Mouse (Mus musculus): ENCODE results near the gene Ifnar2. TPM values are rescaled to one million over a fixed set of nuclear protein-coding genes. Genes with fewer than 3 reads are reported as not detected.

Ifnar2 gene
- total and polyA plus RNA-seq, 3 experiments, result 33.1 to 34.9 (median 34.5) TPM

DNA sequence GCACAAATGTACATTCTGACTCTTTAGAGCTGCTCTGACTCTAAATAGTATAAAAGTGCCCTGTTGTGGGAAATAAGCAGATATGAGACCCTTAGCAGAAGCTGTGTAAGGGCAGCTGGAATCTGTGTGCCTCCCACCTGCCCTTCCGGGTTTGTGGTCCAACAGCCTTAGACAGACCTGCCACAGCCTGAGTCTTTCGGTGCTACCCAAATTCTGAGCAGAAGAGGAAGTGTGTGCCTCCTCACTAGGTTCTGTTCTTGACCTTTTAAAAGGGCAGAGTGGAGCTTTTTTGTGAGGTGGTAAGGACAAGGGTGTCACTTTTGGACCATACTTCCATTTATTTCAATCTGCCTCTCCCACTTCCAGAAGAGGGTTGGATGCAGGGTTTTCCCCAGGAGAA is 79.4 kb downstream of the Ifnar2 start:
- dilution Hi-C loops (cut with MboI; ENCODE audit: extremely low pct_ligation_motif_present, extremely low pct_unique_long_range_greater_than_20kb, low sequenced_read_pairs), result no loop called here
- no peaks in the 10 kb centered on the region for H3K36me3 ChIP-seq (replicated peaks in 1 of 2; ENCODE audit: control insufficient read depth in 1 of 2, insufficient read depth in 1 of 2, low read length in 1 of 2)
- H3K9me3 ChIP-seq (replicated peaks; ENCODE audit: low read length), result no peaks in the 10 kb centered on the region
- in situ Hi-C loops (cut with MboI; ENCODE audit: low pct_ligation_motif_present, low pct_unique_long_range_greater_than_20kb, low sequenced_read_pairs), result loop anchor here (5.0 kb wide), 1 partner anchor 80 kb away; the partner anchor contains the start of gene Ifnar2
- peak; percentile 83 for DNase-seq (ENCODE audit: extremely low read depth)
- H3K4me3 ChIP-seq (replicated peaks in 1 of 3; ENCODE audit: low read depth in 2 of 3, low read length in 2 of 3, poor library complexity in 1 of 3), result no peak overlapping the region
- H3K4me1 ChIP-seq (ENCODE audit: control insufficient read depth in 1 of 2, insufficient read depth in 2 of 2), result peaks cover 32 to 81% of the 10 kb centered on the region in 2 experiments
- H3K27me3 ChIP-seq (replicated peaks), result no peaks in the 10 kb centered on the region
- H3K27ac ChIP-seq (ENCODE audit: insufficient read depth, low read depth), result peak overlapping the region; percentile 59
- 0 out of 2 replicates have a peak overlapping the region, but pooled peaks have one; percentile 4 for H3K9ac ChIP-seq (ENCODE audit: insufficient read depth, low read depth)
- H3K79me2 ChIP-seq (replicated peaks; ENCODE audit: control insufficient read depth, extremely low read depth, insufficient read depth, poor library complexity, severe bottlenecking), result no peaks in the 10 kb centered on the region
- TF ChIP-seq RCOR1 (conservative IDR thresholded peaks at IDR 0.05; ENCODE audit: low read depth, low read length), result no peak
- no peak for TF ChIP-seq POLR2AphosphoS2 (IDR thresholded peaks at IDR 0.05; ENCODE audit: low read depth, low read length)
- TF ChIP-seq ZNF384 (IDR thresholded peaks at IDR 0.05; ENCODE audit: low read depth, low read length), result no peak
- TF ChIP-seq CTCF (conservative IDR thresholded peaks at IDR 0.05 in 1 of 2, IDR thresholded peaks at IDR 0.05 in 1 of 2; ENCODE audit: low read depth in 2 of 2, low read length in 2 of 2), result no peak
- no peak for TF ChIP-seq JUN (IDR thresholded peaks at IDR 0.05; ENCODE audit: insufficient read depth, low read depth, low read length)
- TF ChIP-seq ZC3H11A (IDR thresholded peaks at IDR 0.05; ENCODE audit: low read depth, low read length), result no peak
- peak; percentile 53; the same call in 1 of the 2 replicates for TF ChIP-seq MEF2A (IDR thresholded peaks at IDR 0.05; ENCODE audit: borderline replicate concordance, low read depth, low read length)
- no peak for TF ChIP-seq RAD21 (IDR thresholded peaks at IDR 0.05; ENCODE audit: low read depth, low read length)
- no peak for TF ChIP-seq CHD1 (IDR thresholded peaks at IDR 0.05; ENCODE audit: low read depth, low read length)
- TF ChIP-seq USF1 (IDR thresholded peaks at IDR 0.05; ENCODE audit: low read depth, low read length), result no peak
- TF ChIP-seq TBP (conservative IDR thresholded peaks at IDR 0.05; ENCODE audit: low read depth, low read length), result 0 out of 2 replicates have a peak, but pooled peaks have one; percentile 14
- TF ChIP-seq CHD2 (IDR thresholded peaks at IDR 0.05; ENCODE audit: low read length), result 0 out of 2 replicates have a peak, but pooled peaks have one; percentile 35
- TF ChIP-seq MYC (IDR thresholded peaks at IDR 0.05; ENCODE audit: low read depth, low read length), result no peak
- TF ChIP-seq JUND (conservative IDR thresholded peaks at IDR 0.05; ENCODE audit: low read depth, low read length), result no peak
- no peak for TF ChIP-seq NRF1 (IDR thresholded peaks at IDR 0.05; ENCODE audit: low read depth, low read length)
- TF ChIP-seq EP300 (IDR thresholded peaks at IDR 0.05; ENCODE audit: low read length), result peak; percentile 70
- no peak for TF ChIP-seq MAX (IDR thresholded peaks at IDR 0.05; ENCODE audit: low read length)
- no peak for TF ChIP-seq MAFK (IDR thresholded peaks at IDR 0.05; ENCODE audit: insufficient replicate concordance, low read length)
- no peak for TF ChIP-seq PAX5 (IDR thresholded peaks at IDR 0.05; ENCODE audit: low read length)
- TF ChIP-seq BHLHE40 (IDR thresholded peaks at IDR 0.05; ENCODE audit: low read depth, low read length), result 0 out of 2 replicates have a peak, but pooled peaks have one; percentile 18
- peak; percentile 53; the same call in 1 of the 2 replicates for TF ChIP-seq NELFE (IDR thresholded peaks at IDR 0.05; ENCODE audit: low read depth, low read length)
- peak; percentile 22; the same call in 1 of the 2 replicates for TF ChIP-seq HCFC1 (IDR thresholded peaks at IDR 0.05; ENCODE audit: low read depth, low read length)
- peak; percentile 53 for TF ChIP-seq POLR2A (IDR thresholded peaks at IDR 0.05; ENCODE audit: low read depth, low read length)
- no peak for TF ChIP-seq MXI1 (IDR thresholded peaks at IDR 0.05; ENCODE audit: low read depth, low read length)
- peak; percentile 36 for TF ChIP-seq ETS1 (conservative IDR thresholded peaks at IDR 0.05; ENCODE audit: low read depth, low read length)
- no peak for TF ChIP-seq SIN3A (IDR thresholded peaks at IDR 0.05; ENCODE audit: low read length)
- no peak for TF ChIP-seq KAT2A (IDR thresholded peaks at IDR 0.05; ENCODE audit: insufficient replicate concordance, low read length)
- no peak for TF ChIP-seq E2F4 (IDR thresholded peaks at IDR 0.05; ENCODE audit: insufficient replicate concordance, low read depth, low read length)
- TF ChIP-seq ZMIZ1 (IDR thresholded peaks at IDR 0.05; ENCODE audit: low read depth, low read length), result no peak
- no peak for TF ChIP-seq SMC3 (IDR thresholded peaks at IDR 0.05; ENCODE audit: low read depth, low read length)
- peak; percentile 48 for TF ChIP-seq IRF4 (IDR thresholded peaks at IDR 0.05; ENCODE audit: low read depth, low read length)
- no peak for TF ChIP-seq UBTF (IDR thresholded peaks at IDR 0.05; ENCODE audit: low read depth, low read length)
- TF ChIP-seq ZKSCAN1 (IDR thresholded peaks at IDR 0.05; ENCODE audit: borderline replicate concordance, low read depth, low read length), result no peak
- TF ChIP-seq TCF12 (IDR thresholded peaks at IDR 0.05; ENCODE audit: low read depth, low read length), result peak; percentile 74; the same call in 1 of the 2 replicates
- TF ChIP-seq MAZ (IDR thresholded peaks at IDR 0.05; ENCODE audit: low read depth, low read length), result no peak
- no peak for TF ChIP-seq GABPA (IDR thresholded peaks at IDR 0.05; ENCODE audit: insufficient replicate concordance, low read depth, low read length)
- TF ChIP-seq USF2 (conservative IDR thresholded peaks at IDR 0.05; ENCODE audit: low read depth, low read length), result no peak
- TF ChIP-seq ELF1 (IDR thresholded peaks at IDR 0.05; ENCODE audit: low read depth, low read length), result peak; percentile 94
- peak overlapping the region; percentile 30 for H3K4me2 ChIP-seq (ENCODE audit: insufficient read depth, low read depth, poor library complexity, severe bottlenecking)
